Mouse (Mus musculus) stomach, embryonic 16.5 days (tissue): ENCODE results near the gene Asb14. TPM values are rescaled to one million over a fixed set of nuclear protein-coding genes. Genes with fewer than 3 reads are reported as not detected.
"Not testable (repeated sequence)": the region's sequence is repeated elsewhere in the genome, so short reads cannot be mapped to it uniquely, and the experiment has no call there.

Experiments used
- ATAC-seq: fragments of 200-750 bp; cut with Nextera tagmentation; 2 replicates; pipeline ENCODE4 v1.8.0; 2017; ENCODE audit warnings: moderate number of reproducible peaks, moderate TSS enrichment; ENCODE audit not compliant: insufficient read depth, low FRiP score
- H3K27ac ChIP-seq: fragments of 300-500 bp; sonication (generic); 2 replicates; pipeline ENCODE4 v1.5.1; 2014; ENCODE audit warnings: low read length
- H3K27me3 ChIP-seq: fragments of 300-500 bp; sonication (generic); 2 replicates; pipeline ENCODE4 v1.6.1; 2014; ENCODE audit warnings: low read length, control low read depth, mixed read lengths; ENCODE audit not compliant: control insufficient read depth, insufficient read depth
- H3K36me3 ChIP-seq: fragments of 300-500 bp; sonication (generic); 2 replicates; pipeline ENCODE4 v1.6.1; 2014; ENCODE audit warnings: low read length; ENCODE audit not compliant: control insufficient read depth, insufficient read depth
- H3K4me1 ChIP-seq: fragments of 300-500 bp; sonication (generic); 2 replicates; pipeline ENCODE4 v1.6.1; 2014; ENCODE audit warnings: low read length, control low read depth, mixed read lengths; ENCODE audit not compliant: control insufficient read depth, insufficient read depth
- H3K4me2 ChIP-seq: fragments of 300-500 bp; sonication (generic); 2 replicates; pipeline ENCODE4 v1.6.1; 2014; ENCODE audit warnings: low read depth, low read length, mixed read lengths
- H3K4me3 ChIP-seq: fragments of 300-500 bp; sonication (generic); replicated peaks from 2 replicates; pipeline ENCODE4 v1.5.1; 2014; ENCODE audit warnings: mild to moderate bottlenecking, low read length
- H3K9ac ChIP-seq: fragments of 300-500 bp; sonication (generic); 2 replicates; pipeline ENCODE4 v1.6.1; 2014; ENCODE audit warnings: low read length
- H3K9me3 ChIP-seq: fragments of 300-500 bp; sonication (generic); replicated peaks from 2 replicates; pipeline ENCODE4 v1.6.1; 2016; ENCODE audit warnings: low read length, control low read depth; ENCODE audit not compliant: control insufficient read depth
- WGBS: fragments of 180-500 bp; shearing (Covaris S2); extraction: QIAGEN DNeasy Blood & Tissue Kit; methylation state at CpG from one replicate; pipeline ENCODE4 v1.1.7; 2014; 5-methylcytosine and 5-hydroxymethylcytosine counted together
- polyA plus RNA-seq: library from polyadenylated mRNA; unstranded; fragments of >200 nt; fragmentation: Nextera tagmentation; extraction: Ambion mirVana; gene quantifications from 2 replicates; pipeline ENCODE4 v1.2.1, GENCODE M21; 2015

Asb14 gene
- polyA plus RNA-seq, 1 experiment from 2014 or later, result not detected

GRCm38 (mm10) chr14:26887244-26887643 lies 7.1 kb upstream of the Asb14 start:
- Histone ChIP-seq H3K4me3 (no peak overlapping the region), H3K36me3 (no peaks in the 10 kb centered on the region), H3K27me3 (no peaks in the 10 kb centered on the region), H3K9me3 (no peaks in the 10 kb centered on the region), H3K27ac (no peak overlapping the region), H3K4me1 (no peaks in the 10 kb centered on the region), H3K9ac (no peak overlapping the region), H3K4me2 (no peak overlapping the region)
- peak; percentile 13; the same call in 1 of the 2 replicates for ATAC-seq
- WGBS, result 55% methylated on average over 3 of the region's 3 CpGs

- Histone ChIP-seq H3K27ac (no peak overlapping the region), H3K4me3 (no peak overlapping the region), H3K36me3 (no peaks in the 10 kb centered on the region), H3K27me3 (no peaks in the 10 kb centered on the region), H3K4me2 (no peak overlapping the region), H3K4me1 (no peaks in the 10 kb centered on the region), H3K9ac (no peak overlapping the region), H3K9me3 (no peaks in the 10 kb centered on the region)
- no peak for ATAC-seq
- 82% methylated on average over 3 of the region's 3 CpGs for WGBS
Observed at GRCm38 (mm10) chr14:26890777-26891176, 3.6 kb upstream of the Asb14 start.

GRCm38 (mm10) chr14:26899490-26899889 lies 5.1 kb downstream of the Asb14 start:
- no peak overlapping the region for H3K4me2 ChIP-seq
- no peaks in the 10 kb centered on the region for H3K4me1 ChIP-seq
- no peak overlapping the region for H3K9ac ChIP-seq
- H3K27me3 ChIP-seq, result no peaks in the 10 kb centered on the region
- no peaks in the 10 kb centered on the region for H3K36me3 ChIP-seq
- no peak for ATAC-seq
- WGBS, result 75% methylated on average over 2 of the region's 2 CpGs
- no peak overlapping the region for H3K4me3 ChIP-seq
- H3K27ac ChIP-seq, result no peak overlapping the region
- no peaks in the 10 kb centered on the region for H3K9me3 ChIP-seq

- 77% methylated on average over 12 of the region's 12 CpGs for WGBS
- no peak overlapping the region for H3K9ac ChIP-seq
- no peak overlapping the region for H3K27ac ChIP-seq
- H3K36me3 ChIP-seq, result no peaks in the 10 kb centered on the region
- no peak overlapping the region for H3K4me3 ChIP-seq
- H3K27me3 ChIP-seq, result no peaks in the 10 kb centered on the region
- no peak overlapping the region for H3K4me2 ChIP-seq
- H3K4me1 ChIP-seq, result no peaks in the 10 kb centered on the region
- ATAC-seq, result no peak
- H3K9me3 ChIP-seq, result no peaks in the 10 kb centered on the region
Observed at GRCm38 (mm10) chr14:26900893-26901292, 6.5 kb downstream of the Asb14 start.

- Histone ChIP-seq H3K27ac (no peak overlapping the region), H3K9me3 (no peaks in the 10 kb centered on the region), H3K4me3 (no peak overlapping the region), H3K4me2 (no peak overlapping the region), H3K9ac (no peak overlapping the region), H3K36me3 (no peaks in the 10 kb centered on the region), H3K4me1 (no peaks in the 10 kb centered on the region), H3K27me3 (no peaks in the 10 kb centered on the region)
- 85% methylated on average over 4 of the region's 4 CpGs for WGBS
- no peak for ATAC-seq
Observed at GRCm38 (mm10) chr14:26907401-26907800, 13.0 kb downstream of the Asb14 start.

- WGBS, result 45% methylated on average over 9 of the region's 9 CpGs
- H3K4me1 ChIP-seq, H3K36me3 ChIP-seq, H3K4me3 ChIP-seq, H3K9me3 ChIP-seq, ATAC-seq, H3K27ac ChIP-seq, H3K9ac ChIP-seq, H3K4me2 ChIP-seq, H3K27me3 ChIP-seq: not testable (repeated sequence)
Observed at GRCm38 (mm10) chr14:26910461-26910860, 16.1 kb downstream of the Asb14 start.

- H3K36me3 ChIP-seq, result no peaks in the 10 kb centered on the region
- no peak overlapping the region for H3K4me3 ChIP-seq
- no peaks in the 10 kb centered on the region for H3K4me1 ChIP-seq
- no peak overlapping the region for H3K4me2 ChIP-seq
- no peaks in the 10 kb centered on the region for H3K9me3 ChIP-seq
- H3K27me3 ChIP-seq, result no peaks in the 10 kb centered on the region
- 61% methylated on average over 6 of the region's 6 CpGs for WGBS
- ATAC-seq, result no peak
- H3K9ac ChIP-seq, result no peak overlapping the region
- no peak overlapping the region for H3K27ac ChIP-seq
Observed at GRCm38 (mm10) chr14:26911201-26911600, 16.8 kb downstream of the Asb14 start.

GRCm38 (mm10) chr14:26911826-26912225 lies 17.5 kb downstream of the Asb14 start:
- no peak for ATAC-seq
- Histone ChIP-seq H3K36me3 (no peaks in the 10 kb centered on the region), H3K9ac (no peak overlapping the region), H3K4me3 (no peak overlapping the region), H3K4me2 (no peak overlapping the region), H3K4me1 (no peaks in the 10 kb centered on the region), H3K9me3 (no peaks in the 10 kb centered on the region), H3K27me3 (no peaks in the 10 kb centered on the region), H3K27ac (no peak overlapping the region)
- WGBS, result 89% methylated on average over 13 of the region's 13 CpGs

GRCm38 (mm10) chr14:26913681-26914268 lies 19.4 kb downstream of the Asb14 start:
- Histone ChIP-seq H3K36me3 (0 out of 2 replicates have a peak, but pooled peaks cover 2% of the 10 kb centered on the region), H3K4me2 (no peak overlapping the region), H3K4me1 (no peaks in the 10 kb centered on the region), H3K9me3 (no peaks in the 10 kb centered on the region), H3K9ac (no peak overlapping the region), H3K4me3 (no peak overlapping the region), H3K27ac (no peak overlapping the region), H3K27me3 (no peaks in the 10 kb centered on the region)
- 73% methylated on average over 9 of the region's 9 CpGs for WGBS
- ATAC-seq, result no peak
